Mouse (Mus musculus) embryonic fibroblast, embryonic 13.5 days (primary cell): ENCODE measurements at regions not wholly inside any gene's neighbourhood (a gene's known extent, or its start where the extent isn't known, plus 50 kb on each side); places are given as distances from the start of the nearest gene placed in this dataset.

Source experiments
- H3K27ac ChIP-seq: 2 replicates; pipeline ENCODE4 v1.5.1; 2012; ENCODE audit warnings: low read length, control low read depth, inconsistent platforms; ENCODE audit not compliant: insufficient read depth
- H3K4me1 ChIP-seq: 2 replicates; pipeline ENCODE4 v1.6.1; 2011; ENCODE audit warnings: low read length; ENCODE audit not compliant: control insufficient read depth, insufficient read depth
- H3K4me3 ChIP-seq: 2 replicates; pipeline ENCODE4 v1.5.1; 2011; ENCODE audit warnings: mild to moderate bottlenecking, control low read depth, low read length; ENCODE audit not compliant: insufficient read depth
- CTCF ChIP-seq: IDR thresholded peaks from 2 replicates; pipeline ENCODE4 v1.5.1; 2011; ENCODE audit warnings: mild to moderate bottlenecking, control low read depth, low read length, moderate library complexity, borderline replicate concordance; ENCODE audit not compliant: insufficient read depth
- POLR2A ChIP-seq: IDR thresholded peaks from 2 replicates; pipeline ENCODE4 v1.6.1; 2011; ENCODE audit warnings: low read depth, mild to moderate bottlenecking, control low read depth, low read length, moderate library complexity

- no peak for TF ChIP-seq POLR2A
- TF ChIP-seq CTCF = no peak
- no peak overlapping the region for H3K27ac ChIP-seq
- H3K4me1 ChIP-seq = no peaks in the 10 kb centered on the region
- H3K4me3 ChIP-seq = no peak overlapping the region
These were observed 205.6 kb upstream of the Arhgap24 start for GRCm38 (mm10) chr5:102275621-102276020.

- Histone ChIP-seq H3K27ac (no peak overlapping the region), H3K4me3 (no peak overlapping the region), H3K4me1 (peaks cover 4% of the 10 kb centered on the region; the same call in 1 of the 2 replicates)
- TF ChIP-seq POLR2A = no peak
- TF ChIP-seq CTCF = no peak
These were observed 194.1 kb upstream of the Arhgap24 start for GRCm38 (mm10) chr5:102287131-102287530.

- TF ChIP-seq POLR2A = no peak
- TF ChIP-seq CTCF = no peak
- Histone ChIP-seq H3K4me3 (no peak overlapping the region), H3K4me1 (peaks cover 4% of the 10 kb centered on the region; the same call in 1 of the 2 replicates), H3K27ac (no peak overlapping the region)
These were observed 190.3 kb upstream of the Arhgap24 start for GRCm38 (mm10) chr5:102290866-102291265.

- TF ChIP-seq CTCF (no peak), POLR2A (no peak)
- peaks cover 3% of the 10 kb centered on the region; the same call in 1 of the 2 replicates for H3K4me1 ChIP-seq
- no peak overlapping the region for H3K4me3 ChIP-seq
- H3K27ac ChIP-seq = no peak overlapping the region
These were observed 185.6 kb upstream of the Arhgap24 start for GRCm38 (mm10) chr5:102295564-102295963.

- H3K4me3 ChIP-seq = no peak overlapping the region
- no peak overlapping the region for H3K27ac ChIP-seq
- no peaks in the 10 kb centered on the region for H3K4me1 ChIP-seq
- TF ChIP-seq CTCF = no peak
- no peak for TF ChIP-seq POLR2A
These were observed 174.9 kb upstream of the Arhgap24 start for GRCm38 (mm10) chr5:102306309-102306708.

GRCm38 (mm10) chr5:102306718-102307117 lies 174.5 kb upstream of the Arhgap24 start:
- H3K4me1 ChIP-seq = no peaks in the 10 kb centered on the region
- TF ChIP-seq POLR2A (no peak), CTCF (no peak)
- H3K27ac ChIP-seq = no peak overlapping the region
- no peak overlapping the region for H3K4me3 ChIP-seq

GRCm38 (mm10) chr5:102311570-102311969 lies 169.6 kb upstream of the Arhgap24 start:
- Histone ChIP-seq H3K27ac (no peak overlapping the region), H3K4me1 (no peaks in the 10 kb centered on the region), H3K4me3 (no peak overlapping the region)
- TF ChIP-seq CTCF (no peak), POLR2A (no peak)

- no peak overlapping the region for H3K27ac ChIP-seq
- TF ChIP-seq CTCF = no peak
- TF ChIP-seq POLR2A = no peak
- H3K4me3 ChIP-seq = no peak overlapping the region
- H3K4me1 ChIP-seq = no peaks in the 10 kb centered on the region
These were observed 152.9 kb upstream of the Arhgap24 start for GRCm38 (mm10) chr5:102328197-102328784.

GRCm38 (mm10) chr5:102333894-102334293 lies 147.3 kb upstream of the Arhgap24 start:
- TF ChIP-seq POLR2A = no peak
- TF ChIP-seq CTCF = no peak
- Histone ChIP-seq H3K4me1 (no peaks in the 10 kb centered on the region), H3K4me3 (no peak overlapping the region), H3K27ac (no peak overlapping the region)

- TF ChIP-seq CTCF = no peak
- no peak for TF ChIP-seq POLR2A
- Histone ChIP-seq H3K4me3 (no peak overlapping the region), H3K27ac (no peak overlapping the region), H3K4me1 (no peaks in the 10 kb centered on the region)
These were observed 146.6 kb upstream of the Arhgap24 start for GRCm38 (mm10) chr5:102334442-102335197.
